Mouse (Mus musculus): Measurements from ENCODE around the gene Snhg11.

DNA sequence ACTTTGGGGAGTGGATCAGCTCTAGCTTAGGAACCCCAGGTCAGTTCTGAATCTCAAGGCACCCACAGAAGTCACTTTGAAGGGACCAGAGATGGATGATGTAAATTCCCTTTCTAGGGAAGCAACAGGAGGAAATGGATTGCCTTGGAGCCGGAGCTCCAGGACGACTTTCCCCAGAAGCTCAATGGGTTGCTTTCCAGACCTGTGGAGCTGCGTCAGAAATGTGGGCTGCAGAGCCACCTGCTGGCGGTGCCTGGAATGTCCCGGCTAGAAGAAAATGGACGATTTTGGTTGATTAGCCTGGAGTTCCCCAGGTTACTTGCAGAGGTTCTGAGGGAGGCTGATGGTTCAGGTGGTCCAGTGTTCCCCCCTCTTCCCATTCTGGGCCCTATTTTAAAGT lies 27.6 kb upstream of the Snhg11 start:
- TF ChIP-seq EP300 (IDR thresholded peaks at IDR 0.05; ENCODE audit: low read depth in 1 of 2, low read length in 2 of 2) = no peak
- TF ChIP-seq MXI1 (IDR thresholded peaks at IDR 0.05; ENCODE audit: low read depth, low read length) = no peak
- TF ChIP-seq USF1 (IDR thresholded peaks at IDR 0.05; ENCODE audit: low read depth, low read length) = no peak
- no peak for TF ChIP-seq USF2 (IDR thresholded peaks at IDR 0.05; ENCODE audit: borderline replicate concordance in 1 of 2, insufficient read depth in 1 of 2, low read depth in 1 of 2, low read length in 2 of 2)
- TF ChIP-seq MYC (IDR thresholded peaks at IDR 0.05; ENCODE audit: low read depth, low read length) = no peak
- no peak for TF ChIP-seq E2F4 (IDR thresholded peaks at IDR 0.05; ENCODE audit: borderline replicate concordance, low read depth, low read length)
- peak; percentile 82 to 88 (median 83) for TF ChIP-seq CTCF (IDR thresholded peaks at IDR 0.05 in 2 of 3, conservative IDR thresholded peaks at IDR 0.05 in 1 of 3; ENCODE audit: control insufficient read depth in 1 of 3, insufficient read depth in 1 of 3, low read depth in 2 of 3, low read length in 3 of 3, poor library complexity in 1 of 3, severe bottlenecking in 1 of 3)
- no peak for TF ChIP-seq POLR2A (IDR thresholded peaks at IDR 0.05; ENCODE audit: control insufficient read depth in 1 of 2, insufficient read depth in 1 of 2, low read depth in 1 of 2, low read length in 2 of 2, poor library complexity in 1 of 2)
- TF ChIP-seq POLR2AphosphoS5 (IDR thresholded peaks at IDR 0.05; ENCODE audit: borderline replicate concordance, low read depth, low read length) = no peak
- TF ChIP-seq TCF12 (IDR thresholded peaks at IDR 0.05; ENCODE audit: low read depth, low read length) = no peak
- TF ChIP-seq ELF1 (IDR thresholded peaks at IDR 0.05; ENCODE audit: low read depth, low read length) = no peak
